8 mouse cellular contexts compared by ENCODE assay signal in the genomic region with DNA sequence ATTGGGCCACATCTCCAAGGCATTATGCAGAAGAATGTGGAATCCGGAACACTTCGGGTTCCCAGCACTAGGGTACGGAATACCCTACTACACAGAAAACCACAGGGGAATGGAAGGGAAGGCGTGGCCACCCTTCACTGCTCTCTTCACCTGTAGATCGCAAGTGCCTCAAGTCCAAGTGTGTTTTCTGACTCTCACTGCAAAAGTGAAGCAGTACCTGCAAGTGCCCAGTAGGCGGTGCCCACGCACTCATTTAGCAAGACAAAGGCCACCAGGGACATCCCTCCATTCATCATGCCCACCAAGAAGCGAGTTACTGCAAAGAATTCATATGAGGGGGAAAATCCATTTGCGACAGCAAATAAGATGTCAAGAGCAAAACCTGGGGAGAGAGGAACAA. TPM values are rescaled to one million over a fixed set of nuclear protein-coding genes. Genes with fewer than 3 reads are reported as not detected.
DNase-seq lines count a peak whose midpoint lies in the region; ATAC-seq and TF ChIP-seq lines count a peak whose summit lies in the region.

No protein-coding gene starts in this region.

- H3K4me1 ChIP-seq in cortical plate, adult 2 months (ENCODE audit: control insufficient read depth, insufficient read depth, low read length): no peaks in the 10 kb centered on the region
- no peaks in the 10 kb centered on the region for H3K4me1 ChIP-seq in liver, embryonic 14.5 days (replicated peaks; ENCODE audit: control insufficient read depth in 2 of 2, insufficient read depth in 2 of 2, low read length in 1 of 2)
- H3K4me1 ChIP-seq in neural tube, embryonic 15.5 days: 0 out of 2 replicates have a peak, but pooled peaks cover 3% of the 10 kb centered on the region

- no peaks in the 10 kb centered on the region for H3K36me3 ChIP-seq in liver, embryonic 14.5 days (replicated peaks; ENCODE audit: control insufficient read depth, insufficient read depth, low read depth)
- no peaks in the 10 kb centered on the region for H3K36me3 ChIP-seq in neural tube, embryonic 15.5 days

- H3K9me3 ChIP-seq in liver, embryonic 14.5 days (ENCODE audit: control insufficient read depth, low read length): no peaks in the 10 kb centered on the region
- no peaks in the 10 kb centered on the region for H3K9me3 ChIP-seq in neural tube, embryonic 15.5 days (replicated peaks)

- no peak for TF ChIP-seq EP300 in liver, embryonic 14.5 days (IDR thresholded peaks at IDR 0.05; ENCODE audit: low read depth)

- no peak overlapping the region for H3K27ac ChIP-seq in cortical plate, adult 2 months (ENCODE audit: insufficient read depth, low read length)
- no peak overlapping the region for H3K27ac ChIP-seq in liver, embryonic 14.5 days
- no peak overlapping the region for H3K27ac ChIP-seq in neural tube, embryonic 15.5 days (replicated peaks)

- H3K27me3 ChIP-seq in liver, embryonic 14.5 days (ENCODE audit: control insufficient read depth, insufficient read depth, low read length): no peaks in the 10 kb centered on the region
- H3K27me3 ChIP-seq in neural tube, embryonic 15.5 days (replicated peaks): no peaks in the 10 kb centered on the region

- TF ChIP-seq CTCF in cortical plate, adult 2 months (IDR thresholded peaks at IDR 0.05; ENCODE audit: extremely low read depth, insufficient read depth, low read length): peak; percentile 93
- TF ChIP-seq CTCF in liver, embryonic 14.5 days (IDR thresholded peaks at IDR 0.05; ENCODE audit: low read depth): peak; percentile 85

- no peak for ATAC-seq in liver, embryonic 14.5 days (ENCODE audit: insufficient read depth)
- peak; percentile 59; the same call in 1 of the 2 replicates for ATAC-seq in neural tube, embryonic 15.5 days (ENCODE audit: low FRiP score)

- H3K4me3 ChIP-seq in cortical plate, adult 2 months (ENCODE audit: insufficient read depth, low read length): no peak overlapping the region
- H3K4me3 ChIP-seq in liver, embryonic 14.5 days (ENCODE audit: insufficient read depth in 1 of 2, low read depth in 2 of 2, low read length in 2 of 2): no peak overlapping the region
- no peak overlapping the region for H3K4me3 ChIP-seq in neural tube, embryonic 15.5 days (replicated peaks)

- WGBS in liver, embryonic 14.5 days (ENCODE audit: insufficient replicate concordance): 31% methylated on average over 9 of the region's 9 CpGs
- WGBS in neural tube, embryonic 15.5 days: 25% methylated on average over 9 of the region's 9 CpGs

- H3K9ac ChIP-seq in liver, embryonic 14.5 days (replicated peaks): no peak overlapping the region
- no peak overlapping the region for H3K9ac ChIP-seq in neural tube, embryonic 15.5 days (replicated peaks)

- TF ChIP-seq POLR2A in cortical plate, adult 2 months (IDR thresholded peaks at IDR 0.05; ENCODE audit: extremely low read depth, insufficient read depth, low read length): no peak

- peak; percentile 64 for DNase-seq in CD4-positive helper T cell, adult 2 months (ENCODE audit: low read depth, low spot score)
- DNase-seq in adrenal gland, adult 18-20 months (ENCODE audit: low spot score in 2 of 2): peak; percentile 64 to 73
- peak; percentile 26 for DNase-seq in gastrocnemius, postnatal 25 days
- peak; percentile 83 for DNase-seq in kidney, postnatal 10 days
- peak; percentile 27 to 41 (median 33) for DNase-seq in liver, embryonic 14.5 days (ENCODE audit: low read depth in 3 of 3, low spot score in 3 of 3)
- peak; percentile 53 to 62 for DNase-seq in thymus, adult 18-20 months

- no peak overlapping the region for H3K4me2 ChIP-seq in liver, embryonic 14.5 days (ENCODE audit: low read depth)
- H3K4me2 ChIP-seq in neural tube, embryonic 15.5 days: no peak overlapping the region

RNA-seq across cellular contexts. Expression of a gene that starts 27.4 kb away (rescaled TPM):
- 1 to 10 TPM; 8.5 to 9.6 TPM for total RNA-seq in adrenal gland, adult 18-20 months (2021)
- 5.3 and 5.6 TPM in 2 replicates for polyA plus RNA-seq in cortical plate, adult 2 months (2012; rRNA removed)
- under 1 TPM; 0.54 to 0.67 TPM for total RNA-seq in gastrocnemius, postnatal 25 days (2021)
- polyA plus RNA-seq in liver, embryonic 14.5 days (2012; rRNA removed): 1.4 and 1.7 TPM in 2 replicates
- polyA plus RNA-seq in liver, embryonic 14.5 days (2014; fragmentation: Nextera tagmentation; extraction: Ambion mirVana): 1.3 and 1.6 TPM in 2 replicates
- polyA plus RNA-seq in neural tube, embryonic 15.5 days (2015; fragmentation: Nextera tagmentation; extraction: Ambion mirVana): 5.1 and 5.6 TPM in 2 replicates

RNA-seq across cellular contexts. Expression of a gene that starts 48.1 kb away (rescaled TPM):
- total RNA-seq in adrenal gland, adult 18-20 months (2021): under 1 TPM; 0.13 to 0.22 TPM
- polyA plus RNA-seq in cortical plate, adult 2 months (2012; rRNA removed): 0.15 and 0.17 TPM in 2 replicates
- total RNA-seq in gastrocnemius, postnatal 25 days (2021): not detected
- polyA plus RNA-seq in liver, embryonic 14.5 days (2012; rRNA removed): 0.01 and 0.02 TPM in 2 replicates
- not detected in 2 replicates for polyA plus RNA-seq in liver, embryonic 14.5 days (2014; fragmentation: Nextera tagmentation; extraction: Ambion mirVana)
- 0.09 and 0.88 TPM in 2 replicates for polyA plus RNA-seq in neural tube, embryonic 15.5 days (2015; fragmentation: Nextera tagmentation; extraction: Ambion mirVana)

Comparison
In these comparisons a context has a peak if more than half of its experiments do, and no peak if none do; other contexts are left out.
1. DNase-seq: peak in every context shown above with its lines; median percentile 83 in kidney, postnatal 10 days; 68 in adrenal gland, adult 18-20 months; 64 in CD4-positive helper T cell, adult 2 months; 58 in thymus, adult 18-20 months; 33 in liver, embryonic 14.5 days; 26 in gastrocnemius, postnatal 25 days.